In genomic region chr8:108790559-108791293, GRCm38 (mm10) we compare ENCODE assay signal across 10 mouse cellular contexts.
DNase-seq lines count a peak whose midpoint lies in the region; ATAC-seq and TF ChIP-seq lines count a peak whose summit lies in the region.
"Had no signal": no experiment of that assay in that cellular context is flagged by ENCODE, and none has a peak within 500 bp of the region (broad histone marks: within the 10 kb centered on the region; RNA-seq: fewer than 3 reads in every experiment).

No protein-coding gene starts in this region.

- peak; percentile 90 for ATAC-seq in forebrain, postnatal 0 days
- ATAC-seq in limb, embryonic 11.5 days (ENCODE audit: insufficient number of reproducible peaks, low FRiP score, low TSS enrichment, low read depth), result no peak
- no peak for ATAC-seq in CD4-positive, CD25-positive, alpha-beta regulatory T cell, adult 4 months
- ATAC-seq: Patski had no signal

- DNase-seq in heart, postnatal 10 days, result peak; percentile 62 to 75
- DNase-seq in heart, embryonic 10.5 days (ENCODE audit: low spot score), result no peak
- peak; percentile 64 for DNase-seq in adrenal gland, adult 8-10 months
- peak; percentile 95 for DNase-seq in forebrain, postnatal 0 days
- DNase-seq in kidney, adult 8-10 months, result peak; percentile 20 to 42
- DNase-seq in limb, embryonic 11.5 days (ENCODE audit: low spot score), result peak; percentile 46
- peak; percentile 86 for DNase-seq in right cerebral cortex, postnatal 10 days (ENCODE audit: low spot score in 2 of 2)

- intact Hi-C loops in heart, postnatal 10 days (cut with DNase I), result loop anchor here (2.0 to 5.0 kb wide), 2 partner anchors 120 to 397 kb away; no protein-coding TSS in a partner anchor

- H3K36me3 ChIP-seq in heart, embryonic 10.5 days, result peaks cover 40% of the 10 kb centered on the region
- peaks cover 20% of the 10 kb centered on the region; the same call in 1 of the 2 replicates for H3K36me3 ChIP-seq in forebrain, postnatal 0 days (ENCODE audit: insufficient read depth)
- H3K36me3 ChIP-seq in limb, embryonic 11.5 days (ENCODE audit: control insufficient read depth, insufficient read depth, low read length), result peaks cover 30% of the 10 kb centered on the region

- TF ChIP-seq CTCF in forebrain, postnatal 0 days (IDR thresholded peaks at IDR 0.05; ENCODE audit: low read depth), result peak; percentile 92

- H3K27me3 ChIP-seq in heart, embryonic 10.5 days (ENCODE audit: insufficient read depth, poor library complexity, severe bottlenecking), result no peaks in the 10 kb centered on the region
- peaks cover 10% of the 10 kb centered on the region; the same call in 1 of the 2 replicates for H3K27me3 ChIP-seq in forebrain, postnatal 0 days (ENCODE audit: insufficient read depth, low read length)
- H3K27me3 ChIP-seq in limb, embryonic 11.5 days (ENCODE audit: control insufficient read depth, insufficient read depth, low read length), result no peaks in the 10 kb centered on the region
- H3K27me3 ChIP-seq: heart, embryonic 15.5 days; Patski had no signal

- H3K4me1 ChIP-seq in heart, embryonic 10.5 days, result peaks cover 27% of the 10 kb centered on the region
- peaks cover 23% of the 10 kb centered on the region; the same call in 1 of the 2 replicates for H3K4me1 ChIP-seq in forebrain, postnatal 0 days (ENCODE audit: insufficient read depth)
- H3K4me1 ChIP-seq in limb, embryonic 11.5 days (ENCODE audit: control insufficient read depth, insufficient read depth, low read length), result peaks cover 30% of the 10 kb centered on the region

- H3K9ac ChIP-seq in forebrain, postnatal 0 days, result no peak overlapping the region
- no peak overlapping the region for H3K9ac ChIP-seq in limb, embryonic 11.5 days (ENCODE audit: low read length)
- H3K9ac ChIP-seq: heart, embryonic 15.5 days had no signal

- no peak overlapping the region for H3K4me2 ChIP-seq in forebrain, postnatal 0 days (ENCODE audit: low read depth)
- H3K4me2 ChIP-seq in limb, embryonic 11.5 days (ENCODE audit: low read depth, severe bottlenecking), result no peak overlapping the region
- H3K4me2 ChIP-seq: heart, embryonic 15.5 days had no signal

- WGBS in heart, embryonic 10.5 days, result 62% methylated on average over 14 of the region's 14 CpGs
- WGBS in forebrain, postnatal 0 days, result 55% methylated on average over 14 of the region's 14 CpGs
- WGBS in limb, embryonic 11.5 days, result 54% methylated on average over 14 of the region's 14 CpGs

- H3K4me3 ChIP-seq in heart, embryonic 10.5 days, result no peak overlapping the region
- H3K4me3 ChIP-seq in forebrain, postnatal 0 days (ENCODE audit: low read depth, low read length), result no peak overlapping the region
- no peak overlapping the region for H3K4me3 ChIP-seq in limb, embryonic 11.5 days (ENCODE audit: low read depth, low read length)
- H3K4me3 ChIP-seq: heart, embryonic 15.5 days had no signal

- no peak overlapping the region; the same call in 1 of the 2 replicates for H3K27ac ChIP-seq in heart, embryonic 10.5 days
- no peak overlapping the region for H3K27ac ChIP-seq in forebrain, postnatal 0 days (ENCODE audit: low read depth, low read length)
- H3K27ac ChIP-seq in limb, embryonic 11.5 days (replicated peaks; ENCODE audit: low read depth, low read length), result no peak overlapping the region
- H3K27ac ChIP-seq: heart, embryonic 15.5 days had no signal

- peaks cover 7% of the 10 kb centered on the region for H3K9me3 ChIP-seq in heart, embryonic 10.5 days
- peaks cover 11% of the 10 kb centered on the region; the same call in 1 of the 2 replicates for H3K9me3 ChIP-seq in forebrain, postnatal 0 days (ENCODE audit: low read length)
- H3K9me3 ChIP-seq in limb, embryonic 11.5 days (ENCODE audit: control insufficient read depth, low read length), result no peaks in the 10 kb centered on the region; the same call in 1 of the 2 replicates
